Mouse (Mus musculus): ENCODE data around the gene Gm20431.

DNA sequence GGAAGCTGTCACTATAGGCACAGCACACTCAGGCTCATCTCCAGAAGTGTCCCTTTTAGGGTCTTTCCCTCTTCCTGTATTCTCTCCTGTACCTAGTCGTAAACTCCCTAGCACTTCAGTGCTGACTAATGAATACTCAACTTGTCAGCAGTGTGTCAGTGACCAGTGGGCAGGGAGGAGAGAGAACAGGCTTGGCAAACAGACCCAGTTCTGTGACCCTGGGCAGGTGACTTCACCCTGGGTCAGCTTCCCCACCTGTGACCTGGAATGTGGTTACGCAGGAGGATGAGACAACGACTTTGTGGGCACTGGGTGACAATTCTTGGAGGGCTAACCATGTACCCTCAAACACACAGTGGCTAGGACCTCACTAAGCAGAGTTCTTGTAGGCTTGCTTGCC is 44.3 kb downstream of the Gm20431 start:
- TF ChIP-seq CTCF (IDR thresholded peaks at IDR 0.05; ENCODE audit: borderline replicate concordance, insufficient read depth, low read depth, low read length) (no peak), POLR2A (IDR thresholded peaks at IDR 0.05; ENCODE audit: borderline replicate concordance, insufficient read depth, low read length) (no peak)

Data from cerebellum, adult 2 months (tissue).